ENCODE assay signal across 12 mouse cellular contexts in the genomic region with DNA sequence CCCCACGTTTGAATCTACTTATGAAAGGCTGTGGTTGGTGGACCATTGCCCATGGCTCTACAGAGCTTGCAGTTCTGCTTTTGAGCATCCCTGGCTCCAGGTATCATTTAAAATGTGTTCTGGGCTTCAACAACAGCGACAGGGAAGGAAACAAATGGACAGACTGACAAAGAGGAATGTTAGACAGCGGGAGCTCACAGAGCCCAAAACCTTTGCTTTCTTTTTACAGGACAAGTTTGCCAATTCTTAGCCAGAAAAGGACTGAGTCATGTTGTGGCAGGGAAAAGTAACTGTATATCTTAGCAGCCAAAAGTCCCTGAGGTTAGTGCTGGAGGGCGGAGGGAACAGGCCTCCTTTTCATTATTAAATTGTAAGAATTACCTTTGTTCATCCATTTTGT.
"Had no signal": no experiment of that assay in that cellular context is flagged by ENCODE, and none has a peak within 500 bp of the region (broad histone marks: within the 10 kb centered on the region; RNA-seq: fewer than 3 reads in every experiment).

No protein-coding gene starts in this region.

- DNase-seq: kidney, adult 2 months; kidney, postnatal 25 days; layer of hippocampus, postnatal 36 days; liver, postnatal 0 days; lung, embryonic 14.5 days; lung, postnatal 36 days; right cerebral cortex, adult 18-20 months; right cerebral cortex, postnatal 14 days; right cerebral cortex, postnatal 4 days; spleen, adult 18-20 months; thymus, adult 18-20 months; thymus, postnatal 36 days had no signal
